Mouse (Mus musculus) midbrain, postnatal 0 days (tissue): Measurements from ENCODE around the gene Nicn1. TPM values are rescaled to one million over a fixed set of nuclear protein-coding genes. Genes with fewer than 3 reads are reported as not detected.
"Not testable (repeated sequence)": the region's sequence is repeated elsewhere in the genome, so short reads cannot be mapped to it uniquely, and the experiment has no call there.

ENCODE experiments used
- ATAC-seq: fragments of 200-750 bp; cut with Nextera tagmentation; 2 replicates; pipeline ENCODE4 v1.8.0; 2017; ENCODE audit warnings: moderate number of reproducible peaks, mild to moderate bottlenecking, moderate TSS enrichment, moderate library complexity; ENCODE audit not compliant: low FRiP score
- DNase-seq: peaks from one replicate; pipeline ENCODE4 v3.0.0-alpha.2; 2015; ENCODE audit warnings: low spot score
- H3K27ac ChIP-seq: fragments of 300-500 bp; sonication (generic); 2 replicates; pipeline ENCODE4 v1.5.1; 2014; ENCODE audit warnings: low read depth, mild to moderate bottlenecking, low read length, mixed read lengths
- H3K27me3 ChIP-seq: fragments of 300-500 bp; sonication (generic); 2 replicates; pipeline ENCODE4 v1.6.1; 2014; ENCODE audit warnings: low read length, control low read depth, mixed read lengths; ENCODE audit not compliant: insufficient read depth
- H3K36me3 ChIP-seq: fragments of 300-500 bp; sonication (generic); 2 replicates; pipeline ENCODE4 v1.6.1; 2014; ENCODE audit warnings: low read length, control low read depth, mixed read lengths; ENCODE audit not compliant: insufficient read depth
- H3K4me1 ChIP-seq: fragments of 300-500 bp; sonication (generic); 2 replicates; pipeline ENCODE4 v1.6.1; 2014; ENCODE audit warnings: mild to moderate bottlenecking, control low read depth, antibody characterized with exemption, low read length, mixed read lengths; ENCODE audit not compliant: insufficient read depth
- H3K4me2 ChIP-seq: fragments of 300-500 bp; sonication (generic); 2 replicates; pipeline ENCODE4 v1.6.1; 2014; ENCODE audit warnings: low read depth, mild to moderate bottlenecking, low read length, mixed read lengths; ENCODE audit not compliant: poor library complexity, severe bottlenecking
- H3K4me3 ChIP-seq: fragments of 300-500 bp; sonication (generic); 2 replicates; pipeline ENCODE4 v1.5.1; 2014; ENCODE audit warnings: low read depth, mild to moderate bottlenecking, low read length, moderate library complexity
- H3K9ac ChIP-seq: fragments of 300-500 bp; sonication (generic); replicated peaks from 2 replicates; pipeline ENCODE4 v1.6.1; 2014; ENCODE audit warnings: mild to moderate bottlenecking, low read length, moderate library complexity, mixed read lengths; ENCODE audit not compliant: poor library complexity, severe bottlenecking
- H3K9me3 ChIP-seq: fragments of 300-500 bp; sonication (generic); 2 replicates; pipeline ENCODE4 v1.6.1; 2016; ENCODE audit warnings: low read length, control low read depth
- CTCF ChIP-seq: IDR thresholded peaks from 2 replicates; pipeline ENCODE4 v1.5.1; 2016; ENCODE audit warnings: antibody characterized with exemption, mild to moderate bottlenecking
- WGBS: fragments of 180-500 bp; shearing (Covaris S2); extraction: QIAGEN DNeasy Blood & Tissue Kit; methylation state at CpG from one replicate; pipeline ENCODE4 v1.1.7; 2014; 5-methylcytosine and 5-hydroxymethylcytosine counted together
- polyA plus RNA-seq: library from polyadenylated mRNA; unstranded; fragments of >200 nt; fragmentation: Nextera tagmentation; extraction: Ambion mirVana; gene quantifications from 2 replicates; pipeline ENCODE4 v1.2.1, GENCODE M21; 2015
- total RNA-seq: library from RNA; depleted of rRNA; stranded (reverse); fragments of >200 nt; gene quantifications from 2 replicates; pipeline ENCODE4 v1.2.3, GENCODE M21; 2014

Gene Nicn1
- total and polyA plus RNA-seq, 2 experiments from 2014 or later = 107 to 142 TPM

GRCm38 (mm10) chr9:108264191-108264921 lies 25.9 kb upstream of the Nicn1 start:
- Histone ChIP-seq H3K36me3 (no peaks in the 10 kb centered on the region), H3K4me1 (peaks cover 11% of the 10 kb centered on the region), H3K4me3 (peak overlapping the region; percentile 88), H3K4me2 (peak overlapping the region; percentile 76), H3K27ac (peak overlapping the region; percentile 88), H3K9ac (peak overlapping the region; percentile 33; the same call in 1 of the 2 replicates), H3K27me3 (no peaks in the 10 kb centered on the region), H3K9me3 (no peaks in the 10 kb centered on the region)
- WGBS = 17% methylated on average over 10 of the region's 10 CpGs
- DNase-seq (peak; percentile 3), ATAC-seq (no peak)
- TF ChIP-seq CTCF = no peak

GRCm38 (mm10) chr9:108266261-108266935 lies 23.8 kb upstream of the Nicn1 start:
- Histone ChIP-seq H3K4me3 (no peak overlapping the region), H3K36me3 (no peaks in the 10 kb centered on the region), H3K27me3 (no peaks in the 10 kb centered on the region), H3K4me1 (peaks cover 11% of the 10 kb centered on the region), H3K4me2 (no peak overlapping the region), H3K27ac (no peak overlapping the region), H3K9me3 (no peaks in the 10 kb centered on the region), H3K9ac (no peak overlapping the region)
- ATAC-seq (no peak), DNase-seq (no peak)
- TF ChIP-seq CTCF = no peak
- WGBS = 66% methylated on average over 10 of the region's 10 CpGs

- DNase-seq (no peak), ATAC-seq (no peak)
- Histone ChIP-seq H3K9me3 (no peaks in the 10 kb centered on the region), H3K27me3 (no peaks in the 10 kb centered on the region), H3K4me2 (no peak overlapping the region), H3K9ac (no peak overlapping the region), H3K36me3 (no peaks in the 10 kb centered on the region), H3K27ac (no peak overlapping the region), H3K4me3 (no peak overlapping the region), H3K4me1 (no peaks in the 10 kb centered on the region)
- TF ChIP-seq CTCF = no peak
- WGBS = 77% methylated on average over 7 of the region's 7 CpGs
Measured at GRCm38 (mm10) chr9:108267691-108268090, 22.5 kb upstream of the Nicn1 start.

GRCm38 (mm10) chr9:108268701-108269100 lies 21.5 kb upstream of the Nicn1 start:
- not testable (repeated sequence) for H3K9me3 ChIP-seq, H3K4me3 ChIP-seq, H3K27ac ChIP-seq, H3K9ac ChIP-seq, H3K4me1 ChIP-seq, ATAC-seq, H3K4me2 ChIP-seq, H3K36me3 ChIP-seq, DNase-seq, H3K27me3 ChIP-seq
- WGBS = 77% methylated on average over 6 of the region's 7 CpGs

GRCm38 (mm10) chr9:108271941-108272340 lies 18.3 kb upstream of the Nicn1 start:
- no peaks in the 10 kb centered on the region for H3K4me1 ChIP-seq
- TF ChIP-seq CTCF = no peak
- H3K36me3 ChIP-seq = no peaks in the 10 kb centered on the region
- ATAC-seq (no peak), DNase-seq (no peak)
- no peaks in the 10 kb centered on the region for H3K9me3 ChIP-seq
- no peak overlapping the region for H3K27ac ChIP-seq
- H3K27me3 ChIP-seq = no peaks in the 10 kb centered on the region
- H3K4me2 ChIP-seq = no peak overlapping the region
- H3K4me3 ChIP-seq = no peak overlapping the region
- no peak overlapping the region for H3K9ac ChIP-seq
- 52% methylated on average over 2 of the region's 2 CpGs for WGBS

- no peak overlapping the region for H3K4me3 ChIP-seq
- no peaks in the 10 kb centered on the region for H3K4me1 ChIP-seq
- 80% methylated on average over 5 of the region's 5 CpGs for WGBS
- DNase-seq (no peak), ATAC-seq (no peak)
- no peak overlapping the region for H3K9ac ChIP-seq
- H3K27ac ChIP-seq = no peak overlapping the region
- no peak for TF ChIP-seq CTCF
- no peaks in the 10 kb centered on the region for H3K27me3 ChIP-seq
- no peaks in the 10 kb centered on the region for H3K9me3 ChIP-seq
- H3K4me2 ChIP-seq = no peak overlapping the region
- no peaks in the 10 kb centered on the region for H3K36me3 ChIP-seq
Measured at GRCm38 (mm10) chr9:108272691-108273090, 17.5 kb upstream of the Nicn1 start.
